Mouse (Mus musculus): ENCODE measurements at regions not wholly inside any gene's neighbourhood (a gene's known extent, or its start where the extent isn't known, plus 50 kb on each side); places are given as distances from the start of the nearest gene placed in this dataset.

DNA sequence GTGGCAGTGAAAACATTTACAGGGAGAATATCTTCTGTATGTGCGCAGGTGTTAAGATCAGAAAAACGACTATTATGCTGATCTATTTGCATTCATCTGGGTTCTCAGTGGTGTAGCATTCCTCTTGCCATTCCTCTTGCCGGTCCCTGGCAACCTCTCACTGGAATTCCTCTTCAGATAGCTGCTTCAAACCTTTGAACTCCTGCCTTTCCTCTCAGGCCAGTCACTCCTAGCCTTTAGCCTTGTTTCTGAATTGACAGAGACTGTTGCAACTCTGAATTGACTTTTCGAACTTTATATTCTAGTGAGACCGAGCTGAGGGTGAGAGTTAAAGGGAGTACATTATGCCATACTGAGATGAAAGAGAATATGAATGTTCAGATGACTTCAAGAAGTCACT lies 120.1 kb upstream of the Pkn2 start:
- TF ChIP-seq CTCF (IDR thresholded peaks at IDR 0.05; ENCODE audit: low read depth) (no peak), EP300 (IDR thresholded peaks at IDR 0.05; ENCODE audit: low read depth) (no peak)

Measured in liver, postnatal 0 days (tissue).